Mouse (Mus musculus) embryonic facial prominence, embryonic 11.5 days (tissue): ENCODE measurements around the gene Nxph1. TPM values are rescaled to one million over a fixed set of nuclear protein-coding genes. Genes with fewer than 3 reads are reported as not detected.

Experiments used
- ATAC-seq: fragments of 200-750 bp; cut with Nextera tagmentation; replicated peaks from 2 replicates; pipeline ENCODE4 v1.8.0; 2017; ENCODE audit warnings: low read depth; ENCODE audit not compliant: insufficient number of reproducible peaks, low FRiP score, low TSS enrichment
- DNase-seq: peaks from one replicate; pipeline ENCODE4 v3.0.0-alpha.2; 2015; ENCODE audit warnings: low spot score
- H3K27ac ChIP-seq: fragments of 300-500 bp; sonication (generic); replicated peaks from 2 replicates; pipeline ENCODE4 v1.5.1; 2014; ENCODE audit warnings: mild to moderate bottlenecking, low read depth, low read length, control low read depth
- H3K27me3 ChIP-seq: fragments of 300-500 bp; sonication (generic); 2 replicates; pipeline ENCODE4 v1.6.1; 2014; ENCODE audit warnings: mild to moderate bottlenecking, low read length, moderate library complexity, mixed read lengths; ENCODE audit not compliant: control insufficient read depth, insufficient read depth
- H3K36me3 ChIP-seq: fragments of 300-500 bp; sonication (generic); replicated peaks from 2 replicates; pipeline ENCODE4 v1.6.1; 2014; ENCODE audit warnings: low read depth, mild to moderate bottlenecking, low read length, moderate library complexity, mixed read lengths; ENCODE audit not compliant: control insufficient read depth, insufficient read depth
- H3K4me1 ChIP-seq: fragments of 300-500 bp; sonication (generic); 2 replicates; pipeline ENCODE4 v1.6.1; 2014; ENCODE audit warnings: low read length, mixed read lengths; ENCODE audit not compliant: control insufficient read depth, insufficient read depth
- H3K4me2 ChIP-seq: fragments of 300-500 bp; sonication (generic); 2 replicates; pipeline ENCODE4 v1.6.1; 2014; ENCODE audit warnings: low read depth, mild to moderate bottlenecking, control low read depth, low read length, moderate library complexity
- H3K4me3 ChIP-seq: fragments of 300-500 bp; sonication (generic); 2 replicates; pipeline ENCODE4 v1.5.1; 2014; ENCODE audit warnings: low read depth, low read length, control low read depth
- H3K9ac ChIP-seq: fragments of 300-500 bp; sonication (generic); replicated peaks from 2 replicates; pipeline ENCODE4 v1.6.1; 2014; ENCODE audit warnings: mild to moderate bottlenecking, control low read depth, low read length
- H3K9me3 ChIP-seq: fragments of 300-500 bp; sonication (generic); replicated peaks from 2 replicates; pipeline ENCODE4 v1.6.1; 2016; ENCODE audit warnings: mild to moderate bottlenecking, low read length, inconsistent platforms, mixed read lengths; ENCODE audit not compliant: control insufficient read depth
- WGBS: fragments of 180-500 bp; shearing (Covaris S2); extraction: QIAGEN DNeasy Blood & Tissue Kit; methylation state at CpG from one replicate; pipeline ENCODE4 v1.1.7; 2014; 5-methylcytosine and 5-hydroxymethylcytosine counted together
- polyA plus RNA-seq: library from polyadenylated mRNA; unstranded; fragments of >200 nt; fragmentation: Nextera tagmentation; extraction: Ambion mirVana; gene quantifications from 2 replicates; pipeline ENCODE4 v1.2.1, GENCODE M21; 2014

Gene Nxph1
- polyA plus RNA-seq, 1 experiment from 2014 or later, result 0.79 TPM

- Histone ChIP-seq H3K4me2 (no peak overlapping the region), H3K36me3 (no peaks in the 10 kb centered on the region), H3K4me3 (no peak overlapping the region), H3K4me1 (peaks cover under 1% of the 10 kb centered on the region; the same call in 1 of the 2 replicates), H3K27me3 (peaks cover 56% of the 10 kb centered on the region), H3K27ac (no peak overlapping the region), H3K9me3 (no peaks in the 10 kb centered on the region), H3K9ac (no peak overlapping the region)
- WGBS, result under 1% methylated on average over 35 of the region's 35 CpGs
- peak; percentile 4 for DNase-seq
- ATAC-seq, result no peak
Observed at GRCm38 (mm10) chr6:8955817-8956529, 7.7 kb downstream of the Nxph1 start.

DNA sequence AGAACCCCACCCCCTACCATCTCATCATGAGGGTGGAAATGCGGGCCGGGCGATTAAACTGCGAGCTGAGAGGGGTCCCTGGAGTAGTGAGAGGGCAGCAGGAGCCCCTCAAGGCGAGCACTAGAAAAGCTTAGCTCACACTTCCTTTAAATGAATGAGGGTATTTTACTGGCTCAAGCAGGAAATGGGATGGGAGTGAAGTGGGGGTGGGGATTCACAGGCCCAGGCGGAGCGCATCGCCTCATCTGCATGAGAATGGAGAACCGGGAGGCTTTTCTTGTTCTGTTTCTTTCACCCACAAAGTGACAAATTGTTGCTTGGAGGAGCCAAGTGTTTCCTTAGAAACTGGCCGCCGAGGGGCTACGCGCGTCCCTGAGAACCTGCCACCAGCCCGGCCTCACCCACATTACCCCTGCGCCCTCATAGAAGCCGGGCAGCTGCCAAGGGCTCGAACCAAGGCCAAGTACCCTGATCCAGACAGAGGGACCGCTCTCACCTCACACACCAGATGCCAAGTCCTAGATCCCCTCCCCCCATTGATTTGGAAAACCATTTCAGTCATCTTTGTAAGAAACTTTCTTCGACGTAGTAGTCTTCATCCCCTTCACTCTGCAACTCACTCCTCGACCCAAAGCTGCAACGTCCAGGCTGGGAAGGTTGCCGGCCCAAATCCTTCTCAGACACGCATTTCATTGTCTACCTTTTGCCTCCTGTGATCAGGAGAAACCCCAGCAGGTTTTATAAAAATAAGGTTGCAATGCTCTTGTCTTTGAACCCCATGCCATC lies 8.7 kb downstream of the Nxph1 start:
- H3K4me3 ChIP-seq, result no peak overlapping the region

GRCm38 (mm10) chr6:8957529-8957887 lies 9.3 kb downstream of the Nxph1 start:
- H3K27ac ChIP-seq, result no peak overlapping the region
- under 1% methylated on average over 15 of the region's 15 CpGs for WGBS
- H3K9ac ChIP-seq, result no peak overlapping the region
- H3K4me1 ChIP-seq, result no peaks in the 10 kb centered on the region
- no peaks in the 10 kb centered on the region for H3K36me3 ChIP-seq
- peak overlapping the region; percentile 27 for H3K4me2 ChIP-seq
- peaks cover 45% of the 10 kb centered on the region for H3K27me3 ChIP-seq
- H3K9me3 ChIP-seq, result no peaks in the 10 kb centered on the region
- H3K4me3 ChIP-seq, result 0 out of 2 replicates have a peak overlapping the region, but pooled peaks have one; percentile 15
- ATAC-seq, result peak; percentile 37; the same call in 1 of the 2 replicates
- peak; percentile 81 for DNase-seq

More for the DNA sequence above, 8.7 kb downstream of the Nxph1 start:
- Histone ChIP-seq H3K9me3 (no peaks in the 10 kb centered on the region), H3K4me2 (no peak overlapping the region), H3K9ac (no peak overlapping the region), H3K4me1 (no peaks in the 10 kb centered on the region), H3K36me3 (no peaks in the 10 kb centered on the region), H3K27me3 (peaks cover 47% of the 10 kb centered on the region), H3K27ac (no peak overlapping the region)
- DNase-seq (peak; percentile 19), ATAC-seq (peak; percentile 75)
- 1% methylated on average over 25 of the region's 25 CpGs for WGBS

DNA sequence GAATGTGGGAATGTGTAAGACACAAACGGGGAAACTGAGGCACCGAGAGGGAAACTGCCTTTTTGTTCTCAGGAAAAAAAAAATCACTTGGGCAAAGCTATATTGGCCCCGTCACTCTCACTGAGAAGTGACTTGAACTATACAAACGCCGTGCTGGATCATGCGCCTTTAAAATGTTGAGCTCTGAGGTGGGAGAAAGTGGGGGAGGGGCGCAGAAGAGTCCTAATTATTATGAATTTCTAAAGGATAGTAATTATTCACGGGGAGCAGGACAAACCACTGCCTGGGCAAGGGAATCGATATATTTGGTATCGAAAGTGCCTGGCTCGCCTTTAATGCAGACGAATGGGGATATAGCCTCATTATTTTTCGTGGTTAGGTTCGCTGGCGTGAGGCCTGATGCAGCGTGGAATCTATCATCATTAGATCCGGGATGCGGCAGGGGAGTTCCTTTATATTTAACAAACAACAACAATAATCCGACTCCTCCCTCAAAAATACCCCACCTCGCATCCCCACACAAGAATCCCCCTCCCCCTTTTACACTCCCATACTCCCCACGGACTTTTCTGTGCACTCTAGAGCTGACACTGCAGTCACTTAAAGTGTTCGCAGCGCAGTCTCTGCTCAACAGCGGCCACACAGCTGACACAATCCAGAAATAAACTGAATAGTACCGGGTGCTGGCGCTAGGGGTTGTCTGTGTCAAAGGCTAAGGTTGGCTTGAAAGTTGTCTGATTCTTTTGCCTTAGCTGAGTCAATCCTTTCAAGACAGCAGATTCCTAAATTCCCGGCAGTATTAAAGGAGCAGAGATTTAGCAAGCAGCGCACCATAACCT lies 10.1 kb downstream of the Nxph1 start:
- Histone ChIP-seq H3K9me3 (no peaks in the 10 kb centered on the region), H3K4me1 (no peaks in the 10 kb centered on the region), H3K4me2 (peak overlapping the region; percentile 19; the same call in 1 of the 2 replicates), H3K27me3 (peaks cover 38% of the 10 kb centered on the region), H3K9ac (no peak overlapping the region), H3K4me3 (no peak overlapping the region), H3K36me3 (no peaks in the 10 kb centered on the region), H3K27ac (no peak overlapping the region)
- ATAC-seq (peak; percentile 87), DNase-seq (peak; percentile 66)
- 3% methylated on average over 28 of the region's 28 CpGs for WGBS

DNA sequence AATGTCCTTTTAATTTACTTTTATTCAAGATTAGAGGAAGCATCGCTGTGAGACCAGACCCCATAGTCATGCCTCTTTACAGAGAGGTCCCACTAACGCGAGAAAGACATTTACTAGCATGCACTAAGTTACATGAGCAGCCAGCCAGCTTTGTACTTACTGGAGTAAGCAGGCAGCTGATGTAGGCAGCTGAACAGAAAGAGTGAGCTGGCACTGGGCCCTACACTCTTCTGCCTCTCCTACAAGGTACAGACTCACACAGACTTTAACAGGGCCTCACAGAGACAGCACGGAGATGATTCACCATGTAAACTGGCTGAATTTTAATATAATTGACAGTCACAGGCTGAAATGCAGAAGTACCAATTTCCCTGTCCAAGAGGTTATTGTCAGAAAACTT lies 11.6 kb downstream of the Nxph1 start:
- ATAC-seq (no peak), DNase-seq (no peak)
- H3K27ac ChIP-seq, result no peak overlapping the region
- no peak overlapping the region for H3K4me3 ChIP-seq
- H3K36me3 ChIP-seq, result no peaks in the 10 kb centered on the region
- H3K9ac ChIP-seq, result no peak overlapping the region
- 74% methylated on average over 4 of the region's 4 CpGs for WGBS
- H3K4me2 ChIP-seq, result no peak overlapping the region
- H3K4me1 ChIP-seq, result no peaks in the 10 kb centered on the region
- H3K9me3 ChIP-seq, result no peaks in the 10 kb centered on the region
- H3K27me3 ChIP-seq, result peaks cover 29% of the 10 kb centered on the region

- WGBS, result 61% methylated on average over 2 of the region's 2 CpGs
- Histone ChIP-seq H3K27ac (no peak overlapping the region), H3K9me3 (no peaks in the 10 kb centered on the region), H3K9ac (no peak overlapping the region), H3K27me3 (no peaks in the 10 kb centered on the region), H3K36me3 (no peaks in the 10 kb centered on the region), H3K4me3 (no peak overlapping the region), H3K4me2 (no peak overlapping the region), H3K4me1 (no peaks in the 10 kb centered on the region)
- no peak for DNase-seq
- no peak for ATAC-seq
Observed at GRCm38 (mm10) chr6:8970576-8970975, 22.3 kb downstream of the Nxph1 start.

GRCm38 (mm10) chr6:8979237-8979871 lies 31.1 kb downstream of the Nxph1 start:
- no peaks in the 10 kb centered on the region for H3K4me1 ChIP-seq
- ATAC-seq, result no peak
- 52% methylated on average over 4 of the region's 4 CpGs for WGBS
- H3K27me3 ChIP-seq, result no peaks in the 10 kb centered on the region
- no peaks in the 10 kb centered on the region for H3K9me3 ChIP-seq
- no peak for DNase-seq
- H3K36me3 ChIP-seq, result no peaks in the 10 kb centered on the region
- no peak overlapping the region for H3K4me3 ChIP-seq
- no peak overlapping the region for H3K4me2 ChIP-seq
- no peak overlapping the region for H3K27ac ChIP-seq
- H3K9ac ChIP-seq, result no peak overlapping the region
